Mouse (Mus musculus) embryonic facial prominence, embryonic 10.5 days (tissue): ENCODE measurements around the gene Vav3. TPM values are rescaled to one million over a fixed set of nuclear protein-coding genes. Genes with fewer than 3 reads are reported as not detected.

ENCODE experiments used
- DNase-seq: peaks from one replicate; pipeline ENCODE4 v3.0.0-alpha.2; 2017; ENCODE audit warnings: low spot score
- H3K27ac ChIP-seq: fragments of 300-500 bp; sonication (generic); replicated peaks from 2 replicates; pipeline ENCODE4 v1.5.1; 2016; ENCODE audit warnings: mild to moderate bottlenecking
- H3K27me3 ChIP-seq: fragments of 300-500 bp; sonication (generic); replicated peaks from 2 replicates; pipeline ENCODE4 v1.6.1; 2016; ENCODE audit warnings: low read depth, mild to moderate bottlenecking; ENCODE audit not compliant: poor library complexity, severe bottlenecking
- H3K36me3 ChIP-seq: fragments of 300-500 bp; sonication (generic); replicated peaks from 2 replicates; pipeline ENCODE4 v1.6.1; 2016; ENCODE audit warnings: mild to moderate bottlenecking, moderate library complexity
- H3K4me1 ChIP-seq: fragments of 300-500 bp; sonication (generic); 2 replicates; pipeline ENCODE4 v1.6.1; 2016
- H3K4me3 ChIP-seq: fragments of 300-500 bp; sonication (generic); 2 replicates; pipeline ENCODE4 v1.5.1; 2016; ENCODE audit warnings: mild to moderate bottlenecking, moderate library complexity
- H3K9me3 ChIP-seq: fragments of 300-500 bp; sonication (generic); 2 replicates; pipeline ENCODE4 v1.6.1; 2016; ENCODE audit warnings: mild to moderate bottlenecking
- WGBS: fragments of 180-500 bp; shearing (Covaris S2); methylation state at CpG from one replicate; pipeline ENCODE4 v1.1.7; 2016; 5-methylcytosine and 5-hydroxymethylcytosine counted together
- polyA plus RNA-seq: library from polyadenylated mRNA; unstranded; fragments of >200 nt; fragmentation: Nextera tagmentation; extraction: Ambion mirVana; gene quantifications from 2 replicates; pipeline ENCODE4 v1.2.1, GENCODE M21; 2016

Gene Vav3
- polyA plus RNA-seq, 1 experiment from 2014 or later = 5.3 TPM

DNA sequence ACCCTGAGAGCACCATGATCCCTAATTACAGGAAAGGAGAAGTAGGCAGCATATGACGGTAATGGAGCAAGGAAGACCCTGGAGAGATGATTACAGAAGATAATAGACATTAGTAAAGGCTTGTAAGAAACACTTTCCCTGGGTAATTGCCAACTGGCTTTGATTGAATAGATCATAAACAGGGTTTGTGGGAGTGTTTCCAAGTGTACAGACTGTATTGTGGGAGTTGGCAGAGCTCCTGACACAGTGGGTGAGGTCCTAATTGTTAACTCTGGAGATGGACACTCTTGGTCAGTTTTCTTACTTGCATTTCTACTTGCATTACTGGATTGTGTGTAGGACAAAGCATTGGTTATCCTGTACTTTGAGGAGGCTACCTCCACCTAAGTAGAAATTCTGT lies 298.9 kb downstream of the Vav3 start:
- H3K4me1 ChIP-seq = no peaks in the 10 kb centered on the region
- H3K36me3 ChIP-seq = no peaks in the 10 kb centered on the region
- 71% methylated on average over 1 of the region's 1 CpGs for WGBS
- no peaks in the 10 kb centered on the region for H3K9me3 ChIP-seq
- no peak overlapping the region for H3K4me3 ChIP-seq
- no peak for DNase-seq
- no peak overlapping the region for H3K27ac ChIP-seq
- no peaks in the 10 kb centered on the region for H3K27me3 ChIP-seq

DNA sequence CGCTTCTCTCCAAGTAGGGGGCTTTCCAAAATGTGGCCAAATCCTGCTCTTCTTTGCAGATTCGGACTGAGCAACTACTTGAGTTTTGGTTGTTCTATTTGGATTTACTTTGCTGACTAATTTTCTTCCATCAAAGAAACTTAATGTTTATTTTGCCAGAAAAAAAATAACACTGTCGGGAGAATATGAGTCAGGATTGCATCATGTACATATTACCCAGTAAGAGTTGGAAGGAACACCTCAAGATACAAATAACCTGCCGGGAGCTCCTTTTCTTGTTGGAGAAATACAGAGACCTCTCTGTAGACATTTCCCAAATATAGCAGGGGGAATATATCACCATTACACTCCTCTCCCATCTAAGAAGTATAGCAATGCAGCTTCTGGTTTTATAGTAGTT lies 300.3 kb downstream of the Vav3 start:
- no peaks in the 10 kb centered on the region for H3K36me3 ChIP-seq
- DNase-seq = no peak
- no peaks in the 10 kb centered on the region for H3K9me3 ChIP-seq
- H3K27ac ChIP-seq = no peak overlapping the region
- 88% methylated on average over 4 of the region's 4 CpGs for WGBS
- H3K4me3 ChIP-seq = no peak overlapping the region
- H3K4me1 ChIP-seq = no peaks in the 10 kb centered on the region
- no peaks in the 10 kb centered on the region for H3K27me3 ChIP-seq

DNA sequence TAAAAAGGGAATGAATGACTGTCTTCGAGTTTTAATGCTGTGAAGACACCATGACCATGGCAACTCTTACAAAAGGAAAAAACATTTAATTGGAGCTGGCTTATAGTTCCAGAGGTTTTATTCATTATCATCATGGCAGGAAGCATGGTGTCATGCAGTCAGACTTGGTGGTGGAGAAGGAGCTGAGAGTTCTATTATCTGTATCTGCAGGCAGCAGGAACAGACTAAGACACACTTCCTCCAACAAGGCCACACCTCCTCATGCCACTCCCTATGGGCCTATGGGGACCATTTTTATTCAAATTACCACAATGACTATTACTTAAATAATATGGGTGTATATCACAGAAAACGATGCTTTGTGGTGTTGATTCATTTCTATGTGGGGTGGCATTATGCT lies 307.8 kb downstream of the Vav3 start:
- H3K27ac ChIP-seq = no peak overlapping the region
- no peaks in the 10 kb centered on the region for H3K27me3 ChIP-seq
- no peaks in the 10 kb centered on the region for H3K36me3 ChIP-seq
- H3K4me1 ChIP-seq = no peaks in the 10 kb centered on the region
- WGBS = 90% methylated on average over 2 of the region's 2 CpGs
- no peak overlapping the region for H3K4me3 ChIP-seq
- no peaks in the 10 kb centered on the region for H3K9me3 ChIP-seq
- no peak for DNase-seq

DNA sequence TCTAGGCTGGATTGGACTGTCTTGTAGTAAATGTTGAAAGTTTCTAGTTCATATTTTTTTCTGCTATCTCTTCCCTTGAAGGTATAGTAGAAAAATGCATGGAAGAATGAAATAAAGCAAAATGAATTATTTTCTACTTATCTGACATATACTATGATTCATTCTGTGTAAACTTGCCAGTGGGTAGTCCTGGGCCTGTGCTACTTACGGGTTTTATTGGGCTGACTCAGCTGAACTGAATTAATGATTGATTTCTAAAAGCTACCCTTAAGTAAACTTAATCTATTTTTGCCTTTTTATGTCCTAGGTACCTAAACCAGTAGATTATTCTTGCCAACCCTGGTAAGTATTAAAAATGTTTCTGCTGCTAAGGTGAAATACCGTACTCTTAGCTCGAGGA lies 311.0 kb downstream of the Vav3 start:
- no peaks in the 10 kb centered on the region for H3K4me1 ChIP-seq
- no peaks in the 10 kb centered on the region for H3K27me3 ChIP-seq
- H3K9me3 ChIP-seq = no peaks in the 10 kb centered on the region
- H3K36me3 ChIP-seq = no peaks in the 10 kb centered on the region
- DNase-seq = no peak
- H3K4me3 ChIP-seq = no peak overlapping the region
- WGBS = 90% methylated on average over 3 of the region's 3 CpGs
- H3K27ac ChIP-seq = no peak overlapping the region

DNA sequence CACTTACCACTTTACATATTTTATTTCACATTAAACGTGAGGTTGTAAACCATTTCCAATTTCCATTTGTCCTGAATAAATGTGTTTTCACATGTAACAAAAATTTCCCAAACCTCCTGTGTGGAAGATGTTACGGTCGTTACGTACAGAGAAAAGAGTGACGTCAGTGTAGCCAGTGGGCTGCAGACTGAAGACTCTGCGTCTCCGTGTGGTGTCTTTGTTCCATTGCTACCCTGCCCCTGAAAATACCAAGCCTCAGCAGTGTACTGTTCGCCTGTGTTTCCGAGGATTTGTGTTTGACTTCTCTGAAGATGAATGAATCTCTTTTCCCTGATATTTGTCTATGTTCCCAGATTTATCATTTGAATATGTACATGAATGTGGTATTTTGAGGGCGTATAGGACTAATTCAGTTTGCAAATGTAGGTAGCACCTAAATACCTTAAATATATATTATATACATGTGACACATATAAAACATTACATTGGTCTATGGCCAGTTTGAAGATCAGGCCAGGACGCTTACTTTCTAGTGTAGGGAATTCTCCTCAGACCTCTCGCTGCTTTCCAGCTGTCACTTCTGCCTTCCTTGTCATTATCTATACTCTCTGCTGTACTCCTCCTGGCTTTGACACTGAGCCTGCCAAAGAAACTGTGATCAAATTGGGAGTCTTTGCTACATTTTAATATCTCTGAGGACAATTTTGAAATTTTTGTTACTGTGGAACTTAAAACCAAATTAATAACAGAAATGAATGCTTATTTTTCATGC lies 312.6 kb downstream of the Vav3 start:
- Histone ChIP-seq H3K9me3 (no peaks in the 10 kb centered on the region), H3K27ac (no peak overlapping the region), H3K4me3 (no peak overlapping the region), H3K36me3 (no peaks in the 10 kb centered on the region), H3K27me3 (no peaks in the 10 kb centered on the region), H3K4me1 (no peaks in the 10 kb centered on the region)
- WGBS = 80% methylated on average over 12 of the region's 12 CpGs
- DNase-seq = no peak

DNA sequence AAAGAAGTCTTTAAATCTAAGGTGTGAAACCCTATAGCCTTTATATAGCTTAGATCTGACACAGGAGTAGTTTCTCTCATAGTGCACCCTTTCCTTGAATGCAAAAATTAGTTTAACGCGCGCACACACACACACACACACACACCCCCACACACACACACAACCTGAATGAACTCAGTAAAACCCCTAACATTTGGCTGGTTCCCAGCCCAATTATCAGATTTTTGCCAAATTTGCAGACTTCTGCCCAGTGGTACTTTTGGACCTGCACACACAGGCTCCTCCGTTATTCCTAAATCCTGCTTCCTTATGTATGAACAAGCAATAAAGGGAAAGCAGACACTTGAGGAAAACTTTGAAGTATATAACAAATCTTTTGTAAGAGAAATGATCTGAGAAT lies 313.9 kb downstream of the Vav3 start:
- H3K27me3 ChIP-seq = no peaks in the 10 kb centered on the region
- no peaks in the 10 kb centered on the region for H3K9me3 ChIP-seq
- WGBS = 95% methylated on average over 4 of the region's 4 CpGs
- no peaks in the 10 kb centered on the region for H3K4me1 ChIP-seq
- no peak overlapping the region for H3K27ac ChIP-seq
- no peak overlapping the region for H3K4me3 ChIP-seq
- no peaks in the 10 kb centered on the region for H3K36me3 ChIP-seq
- no peak for DNase-seq

DNA sequence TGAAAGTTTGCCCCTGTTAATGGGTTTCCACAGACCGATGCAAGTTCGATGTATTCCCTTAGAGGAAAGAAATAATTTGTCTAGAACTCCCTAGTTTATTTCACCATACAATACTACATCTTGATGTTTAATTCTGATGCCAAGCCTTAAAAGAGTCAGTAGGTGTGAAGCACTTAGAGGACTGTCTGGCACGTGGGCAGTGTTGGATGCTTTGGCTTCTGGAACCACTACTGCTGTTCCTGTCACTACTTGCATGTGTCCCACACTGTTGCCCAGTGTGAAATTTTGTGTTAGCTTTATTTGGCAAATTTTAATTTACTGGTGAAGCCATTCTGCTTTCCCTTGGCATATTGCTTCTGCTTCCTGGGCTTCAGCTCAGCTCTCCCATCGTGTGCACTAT lies 331.3 kb downstream of the Vav3 start:
- WGBS = 93% methylated on average over 4 of the region's 4 CpGs
- Histone ChIP-seq H3K27ac (no peak overlapping the region), H3K9me3 (no peaks in the 10 kb centered on the region), H3K4me3 (no peak overlapping the region), H3K36me3 (no peaks in the 10 kb centered on the region), H3K4me1 (no peaks in the 10 kb centered on the region), H3K27me3 (no peaks in the 10 kb centered on the region)
- no peak for DNase-seq

DNA sequence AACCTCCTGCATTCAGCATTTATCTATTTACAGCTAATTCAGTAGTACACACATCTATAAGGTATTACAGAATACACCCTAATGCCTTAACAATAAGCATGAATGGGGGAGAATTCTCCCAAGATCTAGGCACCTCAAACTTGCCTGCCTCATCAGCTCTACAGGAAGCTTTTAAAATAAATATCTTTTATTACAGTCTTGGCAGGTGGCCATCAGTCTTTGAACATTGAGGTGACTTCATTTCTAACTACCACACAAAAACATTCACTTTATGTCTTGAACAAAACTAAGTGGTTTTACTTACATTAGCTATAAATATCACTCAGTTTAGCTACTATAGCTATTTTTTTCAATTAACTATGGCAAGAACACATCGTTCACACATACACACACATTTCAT lies 332.5 kb downstream of the Vav3 start:
- Histone ChIP-seq H3K27me3 (no peaks in the 10 kb centered on the region), H3K4me1 (no peaks in the 10 kb centered on the region), H3K9me3 (no peaks in the 10 kb centered on the region), H3K36me3 (no peaks in the 10 kb centered on the region), H3K27ac (no peak overlapping the region), H3K4me3 (no peak overlapping the region)
- WGBS = 92% methylated on average over 1 of the region's 1 CpGs
- no peak for DNase-seq

DNA sequence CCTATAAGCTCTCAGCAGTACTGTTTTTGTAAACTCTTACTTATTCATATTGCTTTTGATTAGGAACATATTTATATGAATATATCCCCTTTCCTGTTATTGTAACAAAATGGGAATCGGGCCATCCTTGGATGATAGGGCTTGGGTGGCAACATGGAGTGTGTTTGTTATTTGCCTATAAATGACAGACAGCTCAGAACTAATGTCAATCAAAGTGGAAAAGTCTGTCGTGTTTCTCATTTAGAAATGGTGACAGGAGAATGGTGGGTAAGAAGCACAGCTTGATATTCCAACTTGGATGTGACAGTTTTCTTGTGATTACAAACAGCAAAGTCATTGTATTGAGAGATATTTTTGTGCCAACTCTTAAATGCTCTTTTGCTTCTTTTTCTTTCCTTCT lies 339.8 kb downstream of the Vav3 start:
- no peaks in the 10 kb centered on the region for H3K9me3 ChIP-seq
- no peaks in the 10 kb centered on the region for H3K4me1 ChIP-seq
- WGBS = 81% methylated on average over 2 of the region's 2 CpGs
- DNase-seq = no peak
- no peaks in the 10 kb centered on the region for H3K27me3 ChIP-seq
- H3K36me3 ChIP-seq = no peaks in the 10 kb centered on the region
- H3K4me3 ChIP-seq = no peak overlapping the region
- H3K27ac ChIP-seq = no peak overlapping the region

DNA sequence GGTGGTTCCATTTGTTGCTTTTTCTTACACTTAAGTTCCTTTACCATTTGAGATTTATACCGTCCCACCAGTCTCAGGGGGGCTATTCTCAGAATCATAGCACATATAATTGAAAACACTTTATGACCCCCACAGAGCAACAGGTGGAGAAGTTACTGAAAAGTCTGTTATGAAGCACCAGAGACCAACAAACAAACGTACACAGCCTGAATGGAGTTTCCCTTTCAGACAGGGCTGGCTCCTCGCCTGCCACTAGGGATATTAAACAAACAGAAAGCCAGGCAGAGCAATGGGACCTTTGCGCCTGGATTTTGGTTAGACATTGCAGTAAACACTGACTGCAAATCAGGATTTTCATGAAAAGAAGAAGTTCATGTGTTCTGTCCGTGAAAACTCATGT lies 341.4 kb downstream of the Vav3 start:
- no peak overlapping the region for H3K27ac ChIP-seq
- no peaks in the 10 kb centered on the region for H3K4me1 ChIP-seq
- H3K4me3 ChIP-seq = no peak overlapping the region
- no peaks in the 10 kb centered on the region for H3K27me3 ChIP-seq
- no peaks in the 10 kb centered on the region for H3K36me3 ChIP-seq
- 84% methylated on average over 5 of the region's 5 CpGs for WGBS
- H3K9me3 ChIP-seq = no peaks in the 10 kb centered on the region
- DNase-seq = no peak

DNA sequence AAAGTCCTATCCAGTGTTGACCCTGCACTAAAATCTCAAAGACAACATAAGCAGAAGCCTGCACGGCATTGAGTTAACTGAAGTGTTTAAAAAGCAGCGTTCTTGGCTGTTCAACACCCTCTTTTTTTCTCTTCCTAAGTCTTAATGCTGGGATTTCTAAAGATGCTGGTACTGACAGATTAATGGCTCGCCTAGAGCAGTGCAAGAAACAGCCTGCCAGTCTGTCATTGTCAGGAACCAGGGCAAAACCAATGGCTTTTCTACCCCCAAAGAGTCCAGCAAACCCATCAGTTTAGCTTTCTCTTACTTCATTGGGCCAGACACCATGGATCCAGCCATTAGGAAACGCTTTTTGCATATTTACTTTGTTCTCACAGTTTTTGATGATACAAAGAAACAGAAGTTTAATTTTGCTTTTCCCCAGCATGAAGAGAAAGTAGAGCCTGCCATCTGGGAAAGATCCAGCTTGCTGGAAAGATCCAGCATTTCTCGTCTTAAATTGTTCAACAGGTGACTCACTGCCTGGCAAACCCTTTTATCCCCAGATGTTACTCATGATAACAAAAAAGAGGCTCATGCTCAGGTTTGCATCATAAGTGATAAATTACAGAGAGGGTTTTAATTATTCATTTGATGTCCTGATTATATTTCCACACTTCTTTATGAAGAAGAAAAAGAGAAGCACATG lies 343.3 kb downstream of the Vav3 start:
- Histone ChIP-seq H3K36me3 (no peaks in the 10 kb centered on the region), H3K4me1 (no peaks in the 10 kb centered on the region), H3K4me3 (no peak overlapping the region), H3K27me3 (no peaks in the 10 kb centered on the region), H3K9me3 (no peaks in the 10 kb centered on the region), H3K27ac (no peak overlapping the region)
- no peak for DNase-seq
- 83% methylated on average over 5 of the region's 5 CpGs for WGBS

DNA sequence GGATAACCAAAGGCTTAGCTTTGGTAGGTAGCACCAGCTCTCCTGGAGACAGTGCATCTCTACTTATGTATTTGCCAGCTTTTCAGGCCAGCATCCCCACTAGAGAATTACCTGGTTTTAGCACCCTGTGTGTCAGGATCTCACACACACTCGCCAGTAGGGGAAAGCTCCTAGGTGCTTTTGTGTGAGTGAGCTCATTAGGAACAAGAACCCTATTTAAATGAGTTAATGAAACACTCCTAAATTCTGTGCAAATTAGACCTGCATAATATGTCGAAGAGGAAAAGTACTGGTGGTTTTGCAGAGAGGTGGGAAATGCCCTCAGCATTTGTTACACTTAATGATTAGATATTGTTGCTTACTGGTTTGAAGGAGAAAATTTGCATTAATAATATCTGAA lies 350.1 kb downstream of the Vav3 start:
- 74% methylated on average over 2 of the region's 2 CpGs for WGBS
- H3K9me3 ChIP-seq = no peaks in the 10 kb centered on the region
- H3K4me3 ChIP-seq = no peak overlapping the region
- no peaks in the 10 kb centered on the region for H3K36me3 ChIP-seq
- H3K4me1 ChIP-seq = no peaks in the 10 kb centered on the region
- H3K27ac ChIP-seq = no peak overlapping the region
- H3K27me3 ChIP-seq = no peaks in the 10 kb centered on the region
- DNase-seq = no peak

DNA sequence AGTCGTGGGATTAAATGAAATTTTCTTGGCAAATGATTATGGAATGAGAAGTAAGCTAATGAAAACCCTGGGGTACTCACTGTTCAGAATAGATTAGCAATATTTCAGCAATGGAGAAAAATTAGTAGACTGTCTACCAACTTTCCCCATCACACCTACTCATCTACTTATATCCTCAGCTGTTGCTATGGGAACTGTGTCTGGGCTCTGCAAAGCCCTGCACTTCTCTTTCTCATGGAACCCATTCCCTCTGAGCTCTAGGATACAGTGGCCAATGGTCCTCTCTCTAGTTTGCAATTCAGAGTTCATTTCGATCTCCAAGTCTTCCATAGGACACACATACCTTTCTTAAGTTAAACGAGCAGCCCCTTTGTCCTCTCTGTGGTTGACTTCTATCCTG lies 352.2 kb downstream of the Vav3 start:
- 85% methylated on average over 3 of the region's 3 CpGs for WGBS
- Histone ChIP-seq H3K4me3 (no peak overlapping the region), H3K4me1 (no peaks in the 10 kb centered on the region), H3K36me3 (no peaks in the 10 kb centered on the region), H3K9me3 (no peaks in the 10 kb centered on the region), H3K27me3 (no peaks in the 10 kb centered on the region), H3K27ac (no peak overlapping the region)
- DNase-seq = no peak
